Mouse (Mus musculus) lung, embryonic 16.5 days (tissue): Measurements from ENCODE around the gene Cdc25b. TPM values are rescaled to one million over a fixed set of nuclear protein-coding genes. Genes with fewer than 3 reads are reported as not detected.

Source experiments
- ATAC-seq: fragments of 200-750 bp; cut with Nextera tagmentation; 2 replicates; pipeline ENCODE4 v1.8.0; 2017; ENCODE audit warnings: low read depth, mild to moderate bottlenecking, moderate library complexity
- H3K27ac ChIP-seq: fragments of 300-500 bp; sonication (generic); 2 replicates; pipeline ENCODE4 v1.5.1; 2014; ENCODE audit warnings: mild to moderate bottlenecking, control low read depth, low read length
- H3K27me3 ChIP-seq: fragments of 300-500 bp; sonication (generic); 2 replicates; pipeline ENCODE4 v1.6.1; 2014; ENCODE audit warnings: low read depth, low read length, mixed read lengths; ENCODE audit not compliant: control insufficient read depth, insufficient read depth
- H3K36me3 ChIP-seq: fragments of 300-500 bp; sonication (generic); 2 replicates; pipeline ENCODE4 v1.6.1; 2014; ENCODE audit warnings: low read length; ENCODE audit not compliant: control insufficient read depth, insufficient read depth
- H3K4me1 ChIP-seq: fragments of 300-500 bp; sonication (generic); replicated peaks from 2 replicates; pipeline ENCODE4 v1.6.1; 2014; ENCODE audit warnings: low read length, mixed read lengths; ENCODE audit not compliant: control insufficient read depth, insufficient read depth
- H3K4me2 ChIP-seq: fragments of 300-500 bp; sonication (generic); 2 replicates; pipeline ENCODE4 v1.6.1; 2014; ENCODE audit warnings: low read depth, low read length, control low read depth
- H3K4me3 ChIP-seq: fragments of 300-500 bp; sonication (generic); 2 replicates; pipeline ENCODE4 v1.5.1; 2014; ENCODE audit warnings: mild to moderate bottlenecking, low read length, control low read depth
- H3K9ac ChIP-seq: fragments of 300-500 bp; sonication (generic); 2 replicates; pipeline ENCODE4 v1.6.1; 2014; ENCODE audit warnings: low read length, control low read depth
- H3K9me3 ChIP-seq: fragments of 300-500 bp; sonication (generic); 2 replicates; pipeline ENCODE4 v1.6.1; 2016; ENCODE audit warnings: low read length; ENCODE audit not compliant: control insufficient read depth
- WGBS: fragments of 180-500 bp; shearing (Covaris S2); extraction: QIAGEN DNeasy Blood & Tissue Kit; methylation state at CpG from one replicate; pipeline ENCODE4 v1.1.7; 2014; 5-methylcytosine and 5-hydroxymethylcytosine counted together
- polyA plus RNA-seq: library from polyadenylated mRNA; unstranded; fragments of >200 nt; fragmentation: Nextera tagmentation; extraction: Ambion mirVana; gene quantifications from 2 replicates; pipeline ENCODE4 v1.2.1, GENCODE M21; 2015

The Cdc25b gene
- polyA plus RNA-seq, 1 experiment from 2014 or later = 61.0 TPM

DNA sequence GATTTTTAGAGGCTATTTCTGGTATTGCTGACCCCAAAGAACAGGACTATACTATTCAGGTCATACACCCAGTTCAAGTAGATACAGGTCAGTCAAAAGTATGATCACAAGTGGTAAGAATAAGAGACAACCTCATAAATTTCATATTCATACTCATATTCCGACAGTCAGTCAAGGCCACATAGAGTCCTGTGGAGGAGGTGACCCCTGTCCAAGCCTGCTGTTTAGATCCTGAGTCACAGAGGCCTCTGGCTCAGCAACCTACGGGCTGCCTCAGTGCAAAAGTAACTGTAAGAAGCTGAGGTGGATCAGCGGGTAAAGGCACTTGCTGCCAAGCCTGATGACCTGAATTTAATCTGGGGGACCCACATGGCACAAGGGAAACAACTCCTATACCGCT is 32.7 kb upstream of the Cdc25b start:
- 82% methylated on average over 4 of the region's 4 CpGs for WGBS

DNA sequence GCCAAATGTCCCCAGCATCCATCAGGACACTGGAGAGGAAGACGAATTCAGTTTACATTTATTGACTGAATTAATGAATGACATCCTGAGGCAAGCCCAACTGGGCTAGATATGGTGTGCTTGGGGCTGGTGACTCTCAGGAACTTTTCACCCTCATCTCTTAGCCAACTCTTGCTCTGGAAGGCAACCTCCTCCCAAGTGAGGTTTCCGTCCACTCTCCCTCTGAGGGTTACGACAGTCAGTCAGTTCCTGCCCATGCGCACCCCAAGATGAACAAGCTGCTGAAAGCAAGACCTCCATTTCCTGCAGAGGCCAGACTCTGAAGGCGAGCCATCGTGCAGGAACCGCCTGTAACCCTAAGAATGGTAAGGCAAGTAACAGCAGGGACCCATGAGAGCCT is 29.8 kb upstream of the Cdc25b start:
- H3K9me3 ChIP-seq = no peaks in the 10 kb centered on the region
- no peak overlapping the region for H3K27ac ChIP-seq
- 82% methylated on average over 7 of the region's 7 CpGs for whole genome bisulfite sequencing
- ATAC-seq = no peak
- no peak overlapping the region for H3K4me2 ChIP-seq
- 0 out of 2 replicates have a peak, but pooled peaks cover 2% of the 10 kb centered on the region for H3K36me3 ChIP-seq
- H3K4me1 ChIP-seq = peaks cover 10% of the 10 kb centered on the region
- H3K4me3 ChIP-seq = no peak overlapping the region
- H3K27me3 ChIP-seq = no peaks in the 10 kb centered on the region
- H3K9ac ChIP-seq = no peak overlapping the region

More for the DNA sequence above, 32.7 kb upstream of the Cdc25b start:
- ATAC-seq = no peak
- H3K4me2 ChIP-seq = no peak overlapping the region
- no peak overlapping the region for H3K9ac ChIP-seq
- no peaks in the 10 kb centered on the region for H3K27me3 ChIP-seq
- no peak overlapping the region for H3K27ac ChIP-seq
- H3K36me3 ChIP-seq = peaks cover 7% of the 10 kb centered on the region
- no peaks in the 10 kb centered on the region for H3K9me3 ChIP-seq
- H3K4me3 ChIP-seq = no peak overlapping the region
- H3K4me1 ChIP-seq = peaks cover 4% of the 10 kb centered on the region

DNA sequence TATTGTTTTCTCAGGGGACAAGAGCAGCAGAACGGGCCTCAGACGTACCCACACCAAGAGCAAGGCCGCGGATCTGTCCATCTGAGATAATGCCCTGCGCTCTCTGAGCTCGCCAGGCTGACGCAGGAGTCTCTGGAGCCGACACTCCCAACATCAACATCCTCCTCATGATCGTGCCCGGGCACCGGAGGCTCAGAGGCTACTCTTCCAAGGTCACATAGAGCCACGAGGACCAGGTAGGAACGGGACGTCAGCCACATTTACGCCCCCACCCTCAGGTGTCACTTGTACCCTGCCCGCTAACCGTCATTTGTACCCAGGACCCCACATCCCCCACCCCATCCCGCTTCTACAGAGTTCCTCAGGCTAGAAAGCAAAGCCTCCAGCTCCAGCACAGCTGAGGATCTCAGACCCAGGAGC is 27.2 kb upstream of the Cdc25b start:
- Histone ChIP-seq H3K4me3 (peak overlapping the region; percentile 87), H3K9me3 (no peaks in the 10 kb centered on the region), H3K27ac (peak overlapping the region; percentile 67), H3K4me1 (peaks cover 10% of the 10 kb centered on the region), H3K27me3 (no peaks in the 10 kb centered on the region), H3K9ac (peak overlapping the region; percentile 84), H3K36me3 (no peaks in the 10 kb centered on the region), H3K4me2 (peak overlapping the region; percentile 93)
- peak; percentile 59 for ATAC-seq
- WGBS = under 1% methylated on average over 18 of the region's 18 CpGs

DNA sequence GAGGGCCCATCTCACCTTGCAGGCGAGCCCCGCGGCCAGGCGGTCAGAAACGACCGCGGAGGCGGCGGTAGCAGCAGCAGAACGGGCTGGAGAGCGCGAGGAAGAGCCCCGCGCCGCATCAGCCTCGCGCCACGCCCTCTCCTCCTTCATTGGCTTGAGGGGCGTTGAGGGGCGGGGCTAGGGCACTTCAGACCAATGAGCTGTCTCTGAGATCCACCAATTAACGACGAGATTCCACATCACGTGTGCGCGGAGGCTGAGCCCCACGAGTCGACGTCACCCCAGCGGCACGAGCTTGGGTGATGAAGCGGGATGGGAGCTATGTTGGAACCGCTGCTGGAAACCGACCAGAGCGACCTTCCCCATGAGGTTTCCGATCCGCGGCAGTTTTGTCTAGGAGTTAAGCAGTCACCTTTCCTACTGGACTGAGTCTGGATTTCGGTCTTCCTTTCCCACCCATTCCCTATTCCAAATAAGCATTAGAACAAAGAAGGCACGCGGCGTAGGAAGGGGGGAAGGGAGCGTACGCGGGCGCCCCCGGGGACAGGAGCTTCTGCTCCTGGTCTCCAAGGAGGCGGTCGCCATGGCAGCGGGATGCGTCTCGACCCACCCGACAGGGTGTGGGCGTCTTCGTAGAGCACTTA is 26.7 kb upstream of the Cdc25b start, which contains the start of gene 1700037H04Rik:
Gene 1700037H04Rik (minus strand): TSS at position 144 of the 644 bp plus-strand sequence.
- peak within 1 kb of the TSS; percentile 87 for H3K4me3 ChIP-seq
- peak within 1 kb of the TSS; percentile 86 for H3K27ac ChIP-seq
- ATAC-seq = peak; percentile 98
- WGBS = under 1% methylated on average over 54 of the region's 54 CpGs
- peak within 1 kb of the TSS; percentile 84 for H3K9ac ChIP-seq
- no peaks in the 10 kb centered on the region for H3K9me3 ChIP-seq
- peaks cover 10% of the 10 kb centered on the region for H3K4me1 ChIP-seq
- H3K36me3 ChIP-seq = no peaks in the 10 kb centered on the region
- peak within 1 kb of the TSS; percentile 93 for H3K4me2 ChIP-seq
- no peaks in the 10 kb centered on the region for H3K27me3 ChIP-seq

DNA sequence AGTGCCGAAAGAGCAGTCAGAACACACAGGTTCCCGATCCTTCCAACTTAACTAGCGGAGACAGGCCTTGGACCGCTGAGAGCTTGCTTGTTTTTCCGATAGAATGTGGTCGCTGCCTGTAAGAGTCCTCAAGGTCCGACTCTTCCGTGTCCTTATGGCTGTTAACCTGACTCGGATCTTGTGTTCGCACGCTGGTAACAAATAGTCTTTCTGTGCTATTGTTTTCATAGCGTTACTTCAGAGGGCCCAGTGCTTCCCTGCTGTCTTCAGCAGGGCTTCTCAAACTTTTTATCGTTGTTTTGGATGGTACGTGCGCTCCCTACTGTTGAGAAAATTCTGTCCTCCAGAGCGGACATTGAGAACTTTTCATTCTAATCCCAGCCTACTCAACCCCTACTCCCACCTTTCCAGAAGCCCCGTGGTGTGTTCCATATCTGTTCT is 26.1 kb upstream of the Cdc25b start:
- Histone ChIP-seq H3K4me2 (peak overlapping the region; percentile 82), H3K9ac (peak overlapping the region; percentile 72), H3K9me3 (no peaks in the 10 kb centered on the region), H3K36me3 (no peaks in the 10 kb centered on the region), H3K4me1 (peaks cover 10% of the 10 kb centered on the region), H3K27ac (peak overlapping the region; percentile 86), H3K27me3 (no peaks in the 10 kb centered on the region), H3K4me3 (peak overlapping the region; percentile 87)
- WGBS = under 1% methylated on average over 17 of the region's 17 CpGs
- ATAC-seq = peak; percentile 13; the same call in 1 of the 2 replicates

DNA sequence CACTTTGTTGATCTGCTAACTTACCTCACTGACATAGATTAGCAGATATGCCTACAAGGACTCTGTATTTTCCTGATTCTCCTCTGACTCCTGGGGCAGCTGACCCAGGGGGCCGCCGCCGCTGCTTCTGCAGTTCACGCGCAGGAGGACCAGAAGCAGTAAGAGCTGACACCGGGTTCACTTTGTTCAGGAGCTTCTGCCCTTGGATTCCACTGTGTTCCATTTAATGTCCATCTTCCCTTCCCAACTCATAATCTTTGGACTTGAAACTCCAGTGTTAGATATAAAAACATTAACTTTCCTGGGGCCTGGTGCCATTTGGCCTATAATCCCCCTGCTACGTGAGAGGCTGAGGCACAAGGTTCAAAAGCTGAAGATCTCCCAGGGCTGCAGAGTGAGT is 22.8 kb upstream of the Cdc25b start:
- Histone ChIP-seq H3K4me2 (no peak overlapping the region), H3K9me3 (no peaks in the 10 kb centered on the region), H3K27ac (no peak overlapping the region), H3K9ac (no peak overlapping the region), H3K4me3 (no peak overlapping the region), H3K27me3 (no peaks in the 10 kb centered on the region), H3K36me3 (no peaks in the 10 kb centered on the region), H3K4me1 (peaks cover 6% of the 10 kb centered on the region)
- ATAC-seq = no peak
- WGBS = 76% methylated on average over 7 of the region's 7 CpGs

DNA sequence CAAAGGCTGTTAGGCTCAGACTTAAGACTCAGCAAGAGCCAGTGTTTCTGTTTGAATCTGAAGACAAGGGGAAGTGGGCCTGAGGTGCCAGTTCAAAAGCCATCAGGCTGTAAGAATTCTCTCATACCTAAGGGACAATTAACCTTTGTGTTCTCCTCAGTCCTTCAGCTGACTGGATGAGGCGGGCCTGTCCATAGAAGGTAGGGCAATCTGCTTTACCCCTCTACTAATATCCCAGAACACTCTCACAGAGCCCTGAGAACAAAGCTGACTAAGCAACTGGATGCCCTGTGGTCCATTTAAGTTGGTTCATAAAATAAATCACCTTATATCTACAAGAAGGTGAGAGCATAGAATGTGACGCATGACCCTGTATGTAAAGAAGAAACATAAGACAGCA is 20.6 kb upstream of the Cdc25b start:
- H3K27me3 ChIP-seq = peaks cover 8% of the 10 kb centered on the region; the same call in 1 of the 2 replicates
- H3K27ac ChIP-seq = no peak overlapping the region
- H3K4me1 ChIP-seq = no peaks in the 10 kb centered on the region
- H3K9me3 ChIP-seq = no peaks in the 10 kb centered on the region
- H3K9ac ChIP-seq = no peak overlapping the region
- no peak overlapping the region for H3K4me2 ChIP-seq
- ATAC-seq = no peak
- no peak overlapping the region for H3K4me3 ChIP-seq
- WGBS = 87% methylated on average over 2 of the region's 2 CpGs
- H3K36me3 ChIP-seq = no peaks in the 10 kb centered on the region

DNA sequence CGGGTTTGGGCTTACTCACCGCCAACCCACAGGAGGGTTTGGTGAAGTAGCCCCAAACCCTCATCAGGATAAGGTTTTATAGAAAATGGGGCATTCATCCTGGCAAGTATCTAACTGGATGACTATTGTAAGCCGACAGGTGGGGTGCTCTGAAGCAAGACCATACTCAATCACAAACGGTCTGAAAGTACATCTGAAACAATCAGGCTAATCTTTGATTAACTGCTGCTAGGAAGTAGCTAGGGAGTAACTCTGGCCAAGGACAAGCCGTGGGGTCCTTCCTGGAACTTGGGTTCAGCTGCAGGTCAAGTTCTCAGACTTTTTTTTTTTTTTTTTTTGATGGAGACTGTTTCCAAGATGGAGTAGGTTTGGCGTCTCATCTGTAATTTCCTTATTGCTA is 18.8 kb upstream of the Cdc25b start:
- ATAC-seq = no peak
- WGBS = 73% methylated on average over 6 of the region's 6 CpGs
- H3K27ac ChIP-seq = no peak overlapping the region
- no peaks in the 10 kb centered on the region for H3K9me3 ChIP-seq
- no peaks in the 10 kb centered on the region for H3K36me3 ChIP-seq
- H3K4me3 ChIP-seq = no peak overlapping the region
- H3K9ac ChIP-seq = no peak overlapping the region
- H3K4me2 ChIP-seq = no peak overlapping the region
- H3K4me1 ChIP-seq = 0 out of 2 replicates have a peak, but pooled peaks cover 4% of the 10 kb centered on the region
- peaks cover 26% of the 10 kb centered on the region for H3K27me3 ChIP-seq

DNA sequence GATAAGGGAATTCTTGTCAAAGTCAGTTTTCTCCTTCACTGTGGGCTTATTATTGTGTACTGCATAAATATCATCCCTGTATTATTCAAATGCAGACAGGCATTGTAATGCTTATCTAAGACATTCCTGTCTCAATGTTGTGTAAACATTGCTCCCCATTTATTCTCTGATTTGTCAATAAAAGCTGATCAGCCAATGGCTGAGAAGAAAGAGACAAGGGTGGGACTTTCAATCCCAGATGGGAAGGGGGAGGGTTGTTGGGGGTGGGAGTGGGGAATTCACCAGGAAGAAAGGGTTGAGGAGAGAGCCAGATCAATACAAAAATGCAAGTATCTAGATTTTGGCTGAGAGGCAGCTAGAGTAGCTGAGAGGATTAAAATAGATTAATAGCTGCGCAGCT is 17.8 kb upstream of the Cdc25b start:
- Histone ChIP-seq H3K27me3 (peaks cover 26% of the 10 kb centered on the region), H3K27ac (no peak overlapping the region), H3K4me1 (peaks cover 4% of the 10 kb centered on the region; the same call in 1 of the 2 replicates), H3K36me3 (no peaks in the 10 kb centered on the region), H3K4me3 (no peak overlapping the region), H3K9ac (no peak overlapping the region), H3K9me3 (no peaks in the 10 kb centered on the region), H3K4me2 (no peak overlapping the region)
- 68% methylated on average over 1 of the region's 1 CpGs for WGBS
- ATAC-seq = peak; percentile 18; the same call in 1 of the 2 replicates
